Mouse (Mus musculus): ENCODE data around the gene Ggact. TPM values are rescaled to one million over a fixed set of nuclear protein-coding genes. Genes with fewer than 3 reads are reported as not detected.

The Ggact gene
- polyA plus RNA-seq, 1 experiment from 2014 or later, result 8.4 TPM

GRCm38 (mm10) chr14:122898550-122898949 lies 15.0 kb downstream of the Ggact start:
- Histone ChIP-seq H3K27me3 (no peaks in the 10 kb centered on the region), H3K36me3 (no peaks in the 10 kb centered on the region)

GRCm38 (mm10) chr14:122896106-122896505 lies 17.5 kb downstream of the Ggact start:
- H3K27me3 ChIP-seq, result no peaks in the 10 kb centered on the region
- no peak overlapping the region for H3K27ac ChIP-seq (replicated peaks)
- H3K4me2 ChIP-seq (replicated peaks), result no peak overlapping the region
- H3K9ac ChIP-seq (replicated peaks), result no peak overlapping the region
- H3K9me3 ChIP-seq, result no peaks in the 10 kb centered on the region
- no peaks in the 10 kb centered on the region; the same call in 1 of the 2 replicates for H3K4me1 ChIP-seq
- WGBS, result 100% methylated on average over 1 of the region's 1 CpGs
- H3K4me3 ChIP-seq, result no peak overlapping the region
- no peaks in the 10 kb centered on the region for H3K36me3 ChIP-seq
- ATAC-seq (ENCODE audit: low FRiP score, low read depth), result no peak

More at GRCm38 (mm10) chr14:122898550-122898949, 15.0 kb downstream of the Ggact start:
- Histone ChIP-seq H3K4me2 (replicated peaks) (no peak overlapping the region), H3K9me3 (no peaks in the 10 kb centered on the region), H3K27ac (replicated peaks) (no peak overlapping the region), H3K4me1 (no peaks in the 10 kb centered on the region; the same call in 1 of the 2 replicates), H3K4me3 (no peak overlapping the region), H3K9ac (replicated peaks) (no peak overlapping the region)
- ATAC-seq (ENCODE audit: low FRiP score, low read depth), result no peak

- H3K4me3 ChIP-seq, result no peak overlapping the region
- H3K27me3 ChIP-seq, result no peaks in the 10 kb centered on the region
- 93% methylated on average over 12 of the region's 12 CpGs for WGBS
- no peaks in the 10 kb centered on the region for H3K36me3 ChIP-seq
- ATAC-seq (ENCODE audit: low FRiP score, low read depth), result no peak
- no peak overlapping the region for H3K27ac ChIP-seq (replicated peaks)
- no peak overlapping the region for H3K4me2 ChIP-seq (replicated peaks)
- no peaks in the 10 kb centered on the region for H3K4me1 ChIP-seq
- H3K9ac ChIP-seq (replicated peaks), result no peak overlapping the region
- H3K9me3 ChIP-seq, result no peaks in the 10 kb centered on the region
These were observed 22.0 kb downstream of the Ggact start for GRCm38 (mm10) chr14:122891470-122891968.

- H3K36me3 ChIP-seq, result no peaks in the 10 kb centered on the region
- WGBS, result 100% methylated on average over 1 of the region's 1 CpGs
- no peak overlapping the region for H3K4me3 ChIP-seq
- no peak overlapping the region for H3K9ac ChIP-seq (replicated peaks)
- H3K9me3 ChIP-seq, result no peaks in the 10 kb centered on the region
- H3K4me2 ChIP-seq (replicated peaks), result no peak overlapping the region
- no peak for ATAC-seq (ENCODE audit: low FRiP score, low read depth)
- H3K27ac ChIP-seq (replicated peaks), result no peak overlapping the region
- H3K27me3 ChIP-seq, result no peaks in the 10 kb centered on the region
- peaks cover 9% of the 10 kb centered on the region for H3K4me1 ChIP-seq
These were observed 25.1 kb downstream of the Ggact start for GRCm38 (mm10) chr14:122888480-122888872.

- Histone ChIP-seq H3K36me3 (no peaks in the 10 kb centered on the region), H3K4me2 (replicated peaks) (no peak overlapping the region), H3K4me1 (peaks cover 15% of the 10 kb centered on the region), H3K9me3 (no peaks in the 10 kb centered on the region), H3K27ac (replicated peaks) (no peak overlapping the region), H3K27me3 (no peaks in the 10 kb centered on the region), H3K9ac (replicated peaks) (no peak overlapping the region), H3K4me3 (no peak overlapping the region)
- WGBS, result 84% methylated on average over 3 of the region's 3 CpGs
- ATAC-seq (ENCODE audit: low FRiP score, low read depth), result no peak
These were observed 25.7 kb downstream of the Ggact start for GRCm38 (mm10) chr14:122887702-122888479.

GRCm38 (mm10) chr14:122887278-122887677 lies 26.3 kb downstream of the Ggact start:
- no peaks in the 10 kb centered on the region for H3K27me3 ChIP-seq
- H3K4me2 ChIP-seq (replicated peaks), result no peak overlapping the region
- H3K36me3 ChIP-seq, result no peaks in the 10 kb centered on the region
- H3K9ac ChIP-seq (replicated peaks), result no peak overlapping the region
- peaks cover 21% of the 10 kb centered on the region for H3K4me1 ChIP-seq
- no peak overlapping the region for H3K27ac ChIP-seq (replicated peaks)
- WGBS, result 85% methylated on average over 1 of the region's 1 CpGs
- H3K9me3 ChIP-seq, result no peaks in the 10 kb centered on the region
- no peak for ATAC-seq (ENCODE audit: low FRiP score, low read depth)
- no peak overlapping the region for H3K4me3 ChIP-seq

- H3K4me1 ChIP-seq, result peaks cover 30% of the 10 kb centered on the region
- no peak overlapping the region for H3K27ac ChIP-seq (replicated peaks)
- H3K4me2 ChIP-seq (replicated peaks), result no peak overlapping the region
- H3K9me3 ChIP-seq, result no peaks in the 10 kb centered on the region
- no peaks in the 10 kb centered on the region for H3K27me3 ChIP-seq
- ATAC-seq (ENCODE audit: low FRiP score, low read depth), result no peak
- WGBS, result 95% methylated on average over 7 of the region's 7 CpGs
- no peak overlapping the region for H3K9ac ChIP-seq (replicated peaks)
- no peak overlapping the region for H3K4me3 ChIP-seq
- H3K36me3 ChIP-seq, result no peaks in the 10 kb centered on the region
These were observed 27.7 kb downstream of the Ggact start for GRCm38 (mm10) chr14:122885893-122886292.

- Histone ChIP-seq H3K9me3 (no peaks in the 10 kb centered on the region), H3K4me2 (replicated peaks) (no peak overlapping the region), H3K36me3 (no peaks in the 10 kb centered on the region), H3K4me3 (no peak overlapping the region), H3K27me3 (no peaks in the 10 kb centered on the region), H3K9ac (replicated peaks) (no peak overlapping the region), H3K27ac (replicated peaks) (peak overlapping the region; percentile 40; the same call in 1 of the 2 replicates), H3K4me1 (peaks cover 30% of the 10 kb centered on the region)
- WGBS, result 49% methylated on average over 10 of the region's 10 CpGs
- ATAC-seq (ENCODE audit: low FRiP score, low read depth), result peak; percentile 60
These were observed 29.6 kb downstream of the Ggact start for GRCm38 (mm10) chr14:122883821-122884584.

- H3K27me3 ChIP-seq, result 0 out of 2 replicates have a peak, but pooled peaks cover 3% of the 10 kb centered on the region
- no peak overlapping the region for H3K9ac ChIP-seq (replicated peaks)
- H3K36me3 ChIP-seq, result no peaks in the 10 kb centered on the region
- ATAC-seq (ENCODE audit: low FRiP score, low read depth), result peak; percentile 50
- peak overlapping the region; percentile 52; the same call in 1 of the 2 replicates for H3K27ac ChIP-seq (replicated peaks)
- no peaks in the 10 kb centered on the region for H3K9me3 ChIP-seq
- 49% methylated on average over 4 of the region's 4 CpGs for WGBS
- H3K4me2 ChIP-seq (replicated peaks), result no peak overlapping the region
- peaks cover 33% of the 10 kb centered on the region for H3K4me1 ChIP-seq
- no peak overlapping the region for H3K4me3 ChIP-seq
These were observed 30.1 kb downstream of the Ggact start for GRCm38 (mm10) chr14:122883410-122883806.

- peak; percentile 61 for ATAC-seq (ENCODE audit: low FRiP score, low read depth)
- Histone ChIP-seq H3K4me1 (peaks cover 33% of the 10 kb centered on the region), H3K27ac (replicated peaks) (peak overlapping the region; percentile 52), H3K4me3 (no peak overlapping the region), H3K9ac (replicated peaks) (no peak overlapping the region), H3K27me3 (0 out of 2 replicates have a peak, but pooled peaks cover 3% of the 10 kb centered on the region), H3K36me3 (no peaks in the 10 kb centered on the region), H3K4me2 (replicated peaks) (no peak overlapping the region), H3K9me3 (no peaks in the 10 kb centered on the region)
- WGBS, result 63% methylated on average over 7 of the region's 7 CpGs
These were observed 30.7 kb downstream of the Ggact start for GRCm38 (mm10) chr14:122882795-122883409.

GRCm38 (mm10) chr14:122882201-122882639 lies 31.3 kb downstream of the Ggact start:
- peak; percentile 38; the same call in 1 of the 2 replicates for ATAC-seq (ENCODE audit: low FRiP score, low read depth)
- Histone ChIP-seq H3K36me3 (no peaks in the 10 kb centered on the region), H3K4me2 (replicated peaks) (no peak overlapping the region), H3K4me3 (no peak overlapping the region), H3K27ac (replicated peaks) (peak overlapping the region; percentile 52), H3K4me1 (peaks cover 33% of the 10 kb centered on the region), H3K27me3 (0 out of 2 replicates have a peak, but pooled peaks cover 3% of the 10 kb centered on the region), H3K9ac (replicated peaks) (no peak overlapping the region), H3K9me3 (no peaks in the 10 kb centered on the region)
- WGBS, result 46% methylated on average over 9 of the region's 9 CpGs

All from midbrain, embryonic 12.5 days (tissue).